Mouse (Mus musculus): ENCODE data around the gene Tfr2. TPM values are rescaled to one million over a fixed set of nuclear protein-coding genes. Genes with fewer than 3 reads are reported as not detected.

Tfr2 gene
- polyA plus RNA-seq, 1 experiment from 2014 or later = 157 TPM

- no peak overlapping the region for H3K4me3 ChIP-seq (ENCODE audit: low read depth, low read length)
- no peak overlapping the region for H3K9ac ChIP-seq (replicated peaks)
- 27% methylated on average over 8 of the region's 8 CpGs for WGBS (ENCODE audit: insufficient replicate concordance)
- no peak overlapping the region for H3K4me2 ChIP-seq (ENCODE audit: low read depth, low read length)
- no peak overlapping the region for H3K27ac ChIP-seq (ENCODE audit: low read depth)
- no peak for TF ChIP-seq EP300 (IDR thresholded peaks at IDR 0.05; ENCODE audit: low read depth)
- TF ChIP-seq CTCF (IDR thresholded peaks at IDR 0.05; ENCODE audit: low read depth) = peak; percentile 69
- H3K27me3 ChIP-seq (ENCODE audit: insufficient read depth, low read length) = no peaks in the 10 kb centered on the region
- peaks cover under 1% of the 10 kb centered on the region for H3K4me1 ChIP-seq (ENCODE audit: insufficient read depth)
- no peaks in the 10 kb centered on the region for H3K9me3 ChIP-seq (ENCODE audit: low read length)
- ATAC-seq (no peak), DNase-seq (peak; percentile 69)
- peaks cover 26% of the 10 kb centered on the region for H3K36me3 ChIP-seq (replicated peaks; ENCODE audit: insufficient read depth, low read length)
Observed at GRCm38 (mm10) chr5:137584976-137585375, 15.3 kb downstream of the Tfr2 start.

- 77% methylated on average over 5 of the region's 5 CpGs for WGBS (ENCODE audit: insufficient replicate concordance)
- Histone ChIP-seq H3K9ac (replicated peaks) (no peak overlapping the region), H3K9me3 (ENCODE audit: low read length) (no peaks in the 10 kb centered on the region), H3K27me3 (ENCODE audit: insufficient read depth, low read length) (no peaks in the 10 kb centered on the region), H3K4me1 (ENCODE audit: insufficient read depth) (no peaks in the 10 kb centered on the region), H3K27ac (ENCODE audit: low read depth) (no peak overlapping the region), H3K36me3 (replicated peaks; ENCODE audit: insufficient read depth, low read length) (0 out of 2 replicates have a peak, but pooled peaks cover 5% of the 10 kb centered on the region), H3K4me2 (ENCODE audit: low read depth, low read length) (no peak overlapping the region), H3K4me3 (ENCODE audit: low read depth, low read length) (no peak overlapping the region)
- DNase-seq (no peak), ATAC-seq (no peak)
- no peak for TF ChIP-seq CTCF (IDR thresholded peaks at IDR 0.05; ENCODE audit: low read depth)
- TF ChIP-seq EP300 (IDR thresholded peaks at IDR 0.05; ENCODE audit: low read depth) = no peak
Observed at GRCm38 (mm10) chr5:137590507-137590906, 20.9 kb downstream of the Tfr2 start.

DNA sequence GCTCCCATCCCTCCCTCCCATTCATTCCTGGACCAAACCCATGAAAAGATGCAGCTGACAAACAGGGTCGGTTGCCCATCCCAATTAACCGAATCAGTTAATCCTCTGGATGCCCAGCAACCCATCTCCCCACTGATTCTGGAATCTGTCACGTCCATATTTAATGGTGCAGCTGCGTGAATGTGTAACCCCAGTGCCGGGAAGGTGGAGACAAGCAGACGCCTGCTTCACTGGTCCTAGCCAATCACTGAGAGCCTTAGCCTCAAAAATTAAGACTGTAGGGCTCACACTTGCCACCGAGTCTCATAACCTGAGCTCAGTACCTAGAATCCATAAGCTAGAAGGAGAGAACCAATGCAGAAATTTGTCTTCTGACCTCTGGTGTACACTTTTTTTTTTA lies 26.3 kb downstream of the Tfr2 start:
- Histone ChIP-seq H3K27me3 (ENCODE audit: insufficient read depth, low read length) (no peaks in the 10 kb centered on the region), H3K9ac (replicated peaks) (no peak overlapping the region), H3K4me2 (ENCODE audit: low read depth, low read length) (no peak overlapping the region), H3K36me3 (replicated peaks; ENCODE audit: insufficient read depth, low read length) (peaks cover 2% of the 10 kb centered on the region; the same call in 1 of the 2 replicates), H3K9me3 (ENCODE audit: low read length) (no peaks in the 10 kb centered on the region), H3K4me1 (ENCODE audit: insufficient read depth) (peaks cover 24% of the 10 kb centered on the region), H3K4me3 (ENCODE audit: low read depth, low read length) (no peak overlapping the region), H3K27ac (ENCODE audit: low read depth) (no peak overlapping the region)
- no peak for TF ChIP-seq EP300 (IDR thresholded peaks at IDR 0.05; ENCODE audit: low read depth)
- TF ChIP-seq CTCF (IDR thresholded peaks at IDR 0.05; ENCODE audit: low read depth) = no peak
- ATAC-seq = no peak
- DNase-seq = no peak
- WGBS (ENCODE audit: insufficient replicate concordance) = 85% methylated on average over 7 of the region's 7 CpGs

DNA sequence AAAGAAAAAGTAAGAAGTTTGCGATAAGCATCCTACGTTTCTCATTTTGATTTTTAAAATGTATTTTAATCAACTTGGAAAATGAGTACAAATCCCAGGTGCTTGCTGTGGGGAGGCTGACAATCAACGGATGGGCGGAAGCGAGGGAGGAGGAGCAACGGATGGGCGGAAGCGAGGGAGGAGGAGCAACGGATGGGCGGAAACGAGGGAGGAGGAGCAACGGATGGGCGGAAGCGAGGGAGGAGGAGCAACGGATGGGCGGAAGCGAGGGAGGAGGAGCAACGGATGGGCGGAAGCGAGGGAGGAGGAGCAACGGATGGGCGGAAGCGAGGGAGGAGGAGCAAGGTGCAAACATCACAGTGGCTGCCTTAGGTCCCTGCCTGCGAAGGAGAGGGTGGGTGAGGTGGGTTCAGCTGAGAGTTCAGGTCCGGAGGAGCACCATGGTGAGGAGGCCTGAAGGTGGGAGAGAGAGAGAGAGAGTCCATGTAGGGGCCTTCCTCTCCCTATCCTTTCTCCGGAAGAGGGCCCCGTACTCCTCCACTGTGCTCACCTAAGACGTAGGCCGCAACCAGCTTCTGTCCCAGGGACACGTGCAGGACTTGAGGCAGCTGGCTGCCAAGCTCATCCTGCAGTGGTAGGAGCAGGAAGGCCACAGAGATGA lies 27.1 kb downstream of the Tfr2 start:
- Histone ChIP-seq H3K9ac (replicated peaks) (no peak overlapping the region; the same call in 1 of the 2 replicates), H3K36me3 (replicated peaks; ENCODE audit: insufficient read depth, low read length) (peaks cover 2% of the 10 kb centered on the region; the same call in 1 of the 2 replicates), H3K27ac (ENCODE audit: low read depth) (peak overlapping the region; percentile 70), H3K4me1 (ENCODE audit: insufficient read depth) (peaks cover 24% of the 10 kb centered on the region), H3K4me2 (ENCODE audit: low read depth, low read length) (peak overlapping the region; percentile 63), H3K27me3 (ENCODE audit: insufficient read depth, low read length) (no peaks in the 10 kb centered on the region), H3K9me3 (ENCODE audit: low read length) (no peaks in the 10 kb centered on the region), H3K4me3 (ENCODE audit: low read depth, low read length) (peak overlapping the region; percentile 26; the same call in 1 of the 2 replicates)
- no peak for ATAC-seq
- DNase-seq = no peak
- TF ChIP-seq EP300 (IDR thresholded peaks at IDR 0.05; ENCODE audit: low read depth) (no peak), CTCF (IDR thresholded peaks at IDR 0.05; ENCODE audit: low read depth) (no peak)
- 30% methylated on average over 29 of the region's 30 CpGs for WGBS (ENCODE audit: insufficient replicate concordance)

DNA sequence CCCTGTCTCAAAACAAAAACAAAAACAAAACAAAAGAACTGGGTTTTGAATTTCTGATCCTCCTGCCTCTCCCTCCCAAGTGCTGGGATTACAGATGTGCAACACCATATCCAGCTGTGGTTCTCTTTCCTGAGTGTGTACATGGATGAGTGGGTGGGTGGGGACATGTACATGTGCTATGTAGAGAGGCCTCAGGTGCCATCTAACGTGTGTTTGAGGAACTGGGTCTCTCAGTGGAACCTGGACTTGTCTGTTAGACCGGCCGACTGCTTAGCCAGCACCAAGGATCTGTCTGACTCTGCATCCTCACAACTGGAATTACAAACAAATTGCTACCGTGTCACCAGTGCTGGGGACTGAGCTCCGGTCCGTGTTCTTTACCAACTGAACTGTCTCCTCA lies 28.0 kb downstream of the Tfr2 start:
- Histone ChIP-seq H3K4me1 (ENCODE audit: insufficient read depth) (peaks cover 28% of the 10 kb centered on the region), H3K9ac (replicated peaks) (no peak overlapping the region), H3K36me3 (replicated peaks; ENCODE audit: insufficient read depth, low read length) (peaks cover 2% of the 10 kb centered on the region; the same call in 1 of the 2 replicates), H3K4me2 (ENCODE audit: low read depth, low read length) (0 out of 2 replicates have a peak overlapping the region, but pooled peaks have one; percentile 63), H3K27ac (ENCODE audit: low read depth) (0 out of 2 replicates have a peak overlapping the region, but pooled peaks have one; percentile 8), H3K9me3 (ENCODE audit: low read length) (no peaks in the 10 kb centered on the region), H3K4me3 (ENCODE audit: low read depth, low read length) (no peak overlapping the region), H3K27me3 (ENCODE audit: insufficient read depth, low read length) (no peaks in the 10 kb centered on the region)
- ATAC-seq (no peak), DNase-seq (no peak)
- WGBS (ENCODE audit: insufficient replicate concordance) = 72% methylated on average over 6 of the region's 6 CpGs
- TF ChIP-seq EP300 (IDR thresholded peaks at IDR 0.05; ENCODE audit: low read depth) (no peak), CTCF (IDR thresholded peaks at IDR 0.05; ENCODE audit: low read depth) (no peak)

- DNase-seq (no peak), ATAC-seq (no peak)
- Histone ChIP-seq H3K4me1 (ENCODE audit: insufficient read depth) (peaks cover 29% of the 10 kb centered on the region), H3K9me3 (ENCODE audit: low read length) (no peaks in the 10 kb centered on the region), H3K36me3 (replicated peaks; ENCODE audit: insufficient read depth, low read length) (peaks cover 2% of the 10 kb centered on the region; the same call in 1 of the 2 replicates), H3K27ac (ENCODE audit: low read depth) (0 out of 2 replicates have a peak overlapping the region, but pooled peaks have one; percentile 8), H3K27me3 (ENCODE audit: insufficient read depth, low read length) (no peaks in the 10 kb centered on the region), H3K4me2 (ENCODE audit: low read depth, low read length) (peak overlapping the region; percentile 98; the same call in 1 of the 2 replicates), H3K9ac (replicated peaks) (no peak overlapping the region), H3K4me3 (ENCODE audit: low read depth, low read length) (no peak overlapping the region)
- 40% methylated on average over 2 of the region's 2 CpGs for WGBS (ENCODE audit: insufficient replicate concordance)
- TF ChIP-seq CTCF (IDR thresholded peaks at IDR 0.05; ENCODE audit: low read depth) = no peak
- no peak for TF ChIP-seq EP300 (IDR thresholded peaks at IDR 0.05; ENCODE audit: low read depth)
Observed at GRCm38 (mm10) chr5:137598100-137598826, 28.6 kb downstream of the Tfr2 start.
